Comparison of ENCODE assay signal across 21 mouse cellular contexts in the genomic region with DNA sequence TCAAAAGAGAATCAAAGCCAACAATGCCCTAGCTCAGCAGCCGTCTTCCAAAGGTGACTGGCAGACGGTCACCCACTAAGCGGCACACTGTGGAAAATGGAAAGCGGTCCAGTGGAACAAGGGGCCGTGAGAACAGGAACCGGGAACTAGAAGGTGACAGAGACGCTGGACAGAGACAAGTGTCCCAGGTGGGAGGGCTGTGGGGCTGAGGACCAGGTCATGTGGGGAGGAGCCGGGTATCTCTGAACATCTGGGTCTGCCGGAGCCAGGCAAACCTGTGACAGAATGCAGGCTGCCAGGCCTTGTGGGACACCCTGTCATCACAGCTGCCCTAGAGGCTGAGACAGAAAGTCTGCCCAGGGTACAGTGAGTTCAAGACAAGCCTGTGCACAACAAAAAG. TPM values are rescaled to one million over a fixed set of nuclear protein-coding genes. Genes with fewer than 3 reads are reported as not detected.
DNase-seq lines count a peak whose midpoint lies in the region; ATAC-seq and TF ChIP-seq lines count a peak whose summit lies in the region.
"Had no signal": no experiment of that assay in that cellular context is flagged by ENCODE, and none has a peak within 500 bp of the region (broad histone marks: within the 10 kb centered on the region; RNA-seq: fewer than 3 reads in every experiment).

No protein-coding gene starts in this region.

- ATAC-seq in heart, embryonic 11.5 days (replicated peaks; ENCODE audit: insufficient number of reproducible peaks, low FRiP score, low TSS enrichment) = no peak
- no peak for ATAC-seq in midbrain, embryonic 13.5 days
- ATAC-seq in midbrain, embryonic 15.5 days (replicated peaks) = no peak
- no peak for ATAC-seq in hindbrain, embryonic 12.5 days (ENCODE audit: low FRiP score)
- no peak for ATAC-seq in hindbrain, embryonic 16.5 days
- ATAC-seq in megakaryocyte-erythroid progenitor cell, adult 5-6 weeks (replicated peaks; ENCODE audit: low FRiP score, low TSS enrichment, poor library complexity, severe bottlenecking) = no peak
- ATAC-seq: intestine, postnatal 0 days had no signal

- H3K4me2 ChIP-seq in heart, embryonic 11.5 days = no peak overlapping the region
- no peak overlapping the region for H3K4me2 ChIP-seq in midbrain, embryonic 13.5 days (replicated peaks)
- no peak overlapping the region for H3K4me2 ChIP-seq in midbrain, embryonic 15.5 days
- H3K4me2 ChIP-seq in hindbrain, embryonic 12.5 days (replicated peaks) = no peak overlapping the region
- H3K4me2 ChIP-seq in hindbrain, embryonic 16.5 days (ENCODE audit: low read length) = no peak overlapping the region
- H3K4me2 ChIP-seq: embryonic facial prominence, embryonic 15.5 days; limb, embryonic 12.5 days; liver, embryonic 13.5 days; lung, embryonic 14.5 days had no signal

- no peak overlapping the region for H3K9ac ChIP-seq in heart, adult 2 months (ENCODE audit: low read depth, low read length)
- H3K9ac ChIP-seq in heart, embryonic 11.5 days (ENCODE audit: low read depth, low read length) = no peak overlapping the region
- no peak overlapping the region for H3K9ac ChIP-seq in midbrain, embryonic 13.5 days (replicated peaks)
- H3K9ac ChIP-seq in midbrain, embryonic 15.5 days = no peak overlapping the region
- no peak overlapping the region for H3K9ac ChIP-seq in hindbrain, embryonic 12.5 days
- H3K9ac ChIP-seq in hindbrain, embryonic 16.5 days (ENCODE audit: low read depth, low read length) = no peak overlapping the region
- H3K9ac ChIP-seq: embryonic facial prominence, embryonic 15.5 days; limb, embryonic 12.5 days; liver, embryonic 13.5 days; lung, embryonic 14.5 days had no signal

- TF ChIP-seq POLR2A in heart, adult 2 months (IDR thresholded peaks at IDR 0.05; ENCODE audit: insufficient read depth, low read depth, low read length) = peak; percentile 15; the same call in 1 of the 2 replicates

- H3K27ac ChIP-seq in heart, adult 2 months = peak overlapping the region; percentile 63
- no peak overlapping the region for H3K27ac ChIP-seq in heart, embryonic 11.5 days (ENCODE audit: low read depth, low read length)
- peak overlapping the region; percentile 59; the same call in 1 of the 2 replicates for H3K27ac ChIP-seq in midbrain, embryonic 13.5 days
- H3K27ac ChIP-seq in midbrain, embryonic 15.5 days = no peak overlapping the region
- peak overlapping the region; percentile 77 for H3K27ac ChIP-seq in hindbrain, embryonic 12.5 days
- H3K27ac ChIP-seq in hindbrain, embryonic 16.5 days (ENCODE audit: low read depth, low read length) = peak overlapping the region; percentile 10; the same call in 1 of the 2 replicates
- H3K27ac ChIP-seq: embryonic facial prominence, embryonic 15.5 days; limb, embryonic 12.5 days; liver, embryonic 13.5 days had no signal

- no peaks in the 10 kb centered on the region for H3K79me2 ChIP-seq in heart, adult 2 months (replicated peaks; ENCODE audit: control insufficient read depth, insufficient read depth, low read length)

- no peaks in the 10 kb centered on the region for H3K27me3 ChIP-seq in heart, adult 2 months (ENCODE audit: control insufficient read depth, insufficient read depth, low read length)
- H3K27me3 ChIP-seq in heart, embryonic 11.5 days (ENCODE audit: control insufficient read depth, insufficient read depth, low read length) = no peaks in the 10 kb centered on the region
- no peaks in the 10 kb centered on the region for H3K27me3 ChIP-seq in midbrain, embryonic 13.5 days
- no peaks in the 10 kb centered on the region for H3K27me3 ChIP-seq in midbrain, embryonic 15.5 days (replicated peaks)
- H3K27me3 ChIP-seq in hindbrain, embryonic 12.5 days = no peaks in the 10 kb centered on the region
- no peaks in the 10 kb centered on the region for H3K27me3 ChIP-seq in hindbrain, embryonic 16.5 days (replicated peaks; ENCODE audit: control insufficient read depth, insufficient read depth, low read length)
- H3K27me3 ChIP-seq: embryonic facial prominence, embryonic 15.5 days; limb, embryonic 12.5 days; liver, embryonic 13.5 days had no signal

- peak; percentile 98 for TF ChIP-seq EP300 in heart, adult 2 months (IDR thresholded peaks at IDR 0.05; ENCODE audit: insufficient read depth, low read depth, low read length)

- 61% methylated on average over 9 of the region's 9 CpGs for WGBS in heart, adult 2 months
- 47% methylated on average over 9 of the region's 9 CpGs for WGBS in heart, embryonic 11.5 days (ENCODE audit: insufficient replicate concordance)
- WGBS in midbrain, embryonic 13.5 days = 94% methylated on average over 9 of the region's 9 CpGs
- WGBS in midbrain, embryonic 15.5 days = 86% methylated on average over 9 of the region's 9 CpGs
- 86% methylated on average over 9 of the region's 9 CpGs for WGBS in hindbrain, embryonic 12.5 days
- WGBS in hindbrain, embryonic 16.5 days = 85% methylated on average over 9 of the region's 9 CpGs

- intact Hi-C loops in heart, adult 2 months (cut with DNase I) = loop anchor here (10.0 kb wide), 1 partner anchor 140 kb away; no protein-coding TSS in a partner anchor

- peak; percentile 66 to 80 for DNase-seq in heart, adult 2 months
- no peak for DNase-seq in left cerebral cortex, adult 8-10 months (ENCODE audit: low spot score in 2 of 2)
- DNase-seq: adrenal gland, adult 2 months; cerebellum, adult 11 months; cerebellum, adult 9-11 months; kidney, postnatal 36 days; layer of hippocampus, postnatal 36 days; liver, embryonic 13.5 days; lung, embryonic 14.5 days; right cerebral cortex, adult 18-20 months; right cerebral cortex, postnatal 4 days; thymus, postnatal 14 days had no signal

- TF ChIP-seq CTCF in heart, adult 2 months (IDR thresholded peaks at IDR 0.05) = no peak

- H3K36me3 ChIP-seq in heart, adult 2 months (ENCODE audit: control insufficient read depth, insufficient read depth, low read length) = no peaks in the 10 kb centered on the region
- 0 out of 2 replicates have a peak, but pooled peaks cover 2% of the 10 kb centered on the region for H3K36me3 ChIP-seq in heart, embryonic 11.5 days (ENCODE audit: control insufficient read depth, insufficient read depth, low read length)
- H3K36me3 ChIP-seq in midbrain, embryonic 13.5 days = no peaks in the 10 kb centered on the region
- no peaks in the 10 kb centered on the region for H3K36me3 ChIP-seq in midbrain, embryonic 15.5 days (replicated peaks)
- no peaks in the 10 kb centered on the region for H3K36me3 ChIP-seq in hindbrain, embryonic 12.5 days
- H3K36me3 ChIP-seq in hindbrain, embryonic 16.5 days (ENCODE audit: control insufficient read depth, insufficient read depth, low read length) = no peaks in the 10 kb centered on the region
- H3K36me3 ChIP-seq: embryonic facial prominence, embryonic 15.5 days; limb, embryonic 12.5 days; liver, embryonic 13.5 days had no signal

- no peak overlapping the region for H3K4me3 ChIP-seq in heart, adult 2 months
- H3K4me3 ChIP-seq in heart, embryonic 11.5 days (ENCODE audit: low read depth, low read length) = no peak overlapping the region
- H3K4me3 ChIP-seq in midbrain, embryonic 13.5 days (replicated peaks) = no peak overlapping the region
- H3K4me3 ChIP-seq in midbrain, embryonic 15.5 days = no peak overlapping the region
- no peak overlapping the region for H3K4me3 ChIP-seq in hindbrain, embryonic 12.5 days
- no peak overlapping the region for H3K4me3 ChIP-seq in hindbrain, embryonic 16.5 days (ENCODE audit: low read length)
- H3K4me3 ChIP-seq: embryonic facial prominence, embryonic 15.5 days; limb, embryonic 12.5 days; liver, embryonic 13.5 days had no signal

- no peaks in the 10 kb centered on the region for H3K9me3 ChIP-seq in heart, embryonic 11.5 days (replicated peaks; ENCODE audit: control insufficient read depth, low read length)
- no peaks in the 10 kb centered on the region for H3K9me3 ChIP-seq in midbrain, embryonic 13.5 days
- H3K9me3 ChIP-seq in midbrain, embryonic 15.5 days = no peaks in the 10 kb centered on the region
- no peaks in the 10 kb centered on the region for H3K9me3 ChIP-seq in hindbrain, embryonic 12.5 days (replicated peaks)
- no peaks in the 10 kb centered on the region for H3K9me3 ChIP-seq in hindbrain, embryonic 16.5 days (ENCODE audit: control insufficient read depth, low read length)
- H3K9me3 ChIP-seq: embryonic facial prominence, embryonic 15.5 days; limb, embryonic 12.5 days; liver, embryonic 13.5 days had no signal

- peaks cover 7% of the 10 kb centered on the region for H3K4me1 ChIP-seq in heart, adult 2 months (ENCODE audit: control insufficient read depth, insufficient read depth, low read length)
- H3K4me1 ChIP-seq in heart, embryonic 11.5 days (ENCODE audit: control insufficient read depth, insufficient read depth, low read length) = no peaks in the 10 kb centered on the region; the same call in 1 of the 2 replicates
- peaks cover 23% of the 10 kb centered on the region for H3K4me1 ChIP-seq in midbrain, embryonic 13.5 days (replicated peaks)
- H3K4me1 ChIP-seq in midbrain, embryonic 15.5 days = peaks cover 11% of the 10 kb centered on the region
- H3K4me1 ChIP-seq in hindbrain, embryonic 12.5 days = peaks cover 35% of the 10 kb centered on the region
- H3K4me1 ChIP-seq in hindbrain, embryonic 16.5 days (ENCODE audit: control insufficient read depth, insufficient read depth, low read depth, low read length) = peaks cover 8% of the 10 kb centered on the region
- H3K4me1 ChIP-seq: limb, embryonic 12.5 days; liver, embryonic 13.5 days had no signal

RNA-seq across cellular contexts. Expression of a gene that starts 21.2 kb away (rescaled TPM):
- 100 to 1,000 TPM in 1 of 2 experiments, 10 to 100 TPM in 1; 66.3 to 104 TPM for total RNA-seq in heart, adult 2 months (2021)
- 83.6 and 109 TPM in 2 replicates for polyA plus RNA-seq in heart, adult 2 months (2012; rRNA removed)
- polyA plus RNA-seq in heart, embryonic 11.5 days (2014; fragmentation: Nextera tagmentation; extraction: Ambion mirVana) = 24.0 and 27.5 TPM in 2 replicates
- polyA plus RNA-seq in midbrain, embryonic 13.5 days (2015; fragmentation: Nextera tagmentation; extraction: Ambion mirVana) = 1.4 and 1.7 TPM in 2 replicates
- polyA plus RNA-seq in midbrain, embryonic 15.5 days (2015; fragmentation: Nextera tagmentation; extraction: Ambion mirVana) = 1.6 and 1.7 TPM in 2 replicates
- 5.8 and 8.7 TPM in 2 replicates for polyA plus RNA-seq in hindbrain, embryonic 12.5 days (2016; fragmentation: Nextera tagmentation; extraction: Ambion mirVana)
- 2.2 and 3.5 TPM in 2 replicates for polyA plus RNA-seq in hindbrain, embryonic 16.5 days (2015; fragmentation: Nextera tagmentation; extraction: Ambion mirVana)
- total RNA-seq in left cerebral cortex, adult 8-10 months (2022) = 10 to 100 TPM in 1 of 4 experiments, 1 to 10 TPM in 3; 5.9 to 11.1 (median 7.3) TPM
- total RNA-seq in megakaryocyte-erythroid progenitor cell, adult 5-6 weeks (2014; fragmentation: Nextera tagmentation) = 0.04 and 0.25 TPM in 2 replicates
- 0.05 TPM in 1 of 2 replicates, not detected in the other for total RNA-seq in megakaryocyte-erythroid progenitor cell, adult 5-6 weeks (2017)

RNA-seq across cellular contexts. Expression of a gene that starts 33.2 kb away (rescaled TPM):
- 10 to 100 TPM; 79.2 to 89.0 TPM for total RNA-seq in heart, adult 2 months (2021)
- 56.6 and 76.0 TPM in 2 replicates for polyA plus RNA-seq in heart, adult 2 months (2012; rRNA removed)
- polyA plus RNA-seq in heart, embryonic 11.5 days (2014; fragmentation: Nextera tagmentation; extraction: Ambion mirVana) = 121 and 126 TPM in 2 replicates
- polyA plus RNA-seq in midbrain, embryonic 13.5 days (2015; fragmentation: Nextera tagmentation; extraction: Ambion mirVana) = 213 TPM in 2 replicates
- 205 and 213 TPM in 2 replicates for polyA plus RNA-seq in midbrain, embryonic 15.5 days (2015; fragmentation: Nextera tagmentation; extraction: Ambion mirVana)
- 198 and 200 TPM in 2 replicates for polyA plus RNA-seq in hindbrain, embryonic 12.5 days (2016; fragmentation: Nextera tagmentation; extraction: Ambion mirVana)
- polyA plus RNA-seq in hindbrain, embryonic 16.5 days (2015; fragmentation: Nextera tagmentation; extraction: Ambion mirVana) = 193 and 201 TPM in 2 replicates
- total RNA-seq in left cerebral cortex, adult 8-10 months (2022) = 100 to 1,000 TPM; 107 to 109 (median 108) TPM
- 143 and 144 TPM in 2 replicates for total RNA-seq in megakaryocyte-erythroid progenitor cell, adult 5-6 weeks (2014; fragmentation: Nextera tagmentation)
- total RNA-seq in megakaryocyte-erythroid progenitor cell, adult 5-6 weeks (2017) = 51.7 and 76.2 TPM in 2 replicates

RNA-seq across cellular contexts. Expression of a gene that starts 52.7 kb away (rescaled TPM):
- total RNA-seq in heart, adult 2 months (2021) = 100 to 1,000 TPM; 506 to 570 TPM
- polyA plus RNA-seq in heart, adult 2 months (2012; rRNA removed) = 991 and 1,183 TPM in 2 replicates
- 347 and 390 TPM in 2 replicates for polyA plus RNA-seq in heart, embryonic 11.5 days (2014; fragmentation: Nextera tagmentation; extraction: Ambion mirVana)
- polyA plus RNA-seq in midbrain, embryonic 13.5 days (2015; fragmentation: Nextera tagmentation; extraction: Ambion mirVana) = 418 and 448 TPM in 2 replicates
- polyA plus RNA-seq in midbrain, embryonic 15.5 days (2015; fragmentation: Nextera tagmentation; extraction: Ambion mirVana) = 284 and 315 TPM in 2 replicates
- polyA plus RNA-seq in hindbrain, embryonic 12.5 days (2016; fragmentation: Nextera tagmentation; extraction: Ambion mirVana) = 393 and 423 TPM in 2 replicates
- polyA plus RNA-seq in hindbrain, embryonic 16.5 days (2015; fragmentation: Nextera tagmentation; extraction: Ambion mirVana) = 271 and 282 TPM in 2 replicates
- 100 to 1,000 TPM; 616 to 845 (median 743) TPM for total RNA-seq in left cerebral cortex, adult 8-10 months (2022)
- 3,693 and 4,041 TPM in 2 replicates for total RNA-seq in megakaryocyte-erythroid progenitor cell, adult 5-6 weeks (2014; fragmentation: Nextera tagmentation)
- 2,831 and 3,324 TPM in 2 replicates for total RNA-seq in megakaryocyte-erythroid progenitor cell, adult 5-6 weeks (2017)

Comparison
In these comparisons a context has a peak if more than half of its experiments do, and no peak if none do; other contexts are left out.
1. H3K27ac ChIP-seq: peak in heart, adult 2 months (single experiment), midbrain, embryonic 13.5 days (single experiment), hindbrain, embryonic 12.5 days (single experiment) and hindbrain, embryonic 16.5 days (single experiment); none in heart, embryonic 11.5 days (single experiment) and midbrain, embryonic 15.5 days (single experiment).
2. DNase-seq: peak in heart, adult 2 months (2 of 2); none in left cerebral cortex, adult 8-10 months (0 of 2).